Mouse (Mus musculus) C2C12 (cell line): ENCODE results near the gene Ankrd9.

Experiments used
- CEBPB ChIP-seq: IDR thresholded peaks from one replicate; pipeline ENCODE4 v1.6.1; 2011; ENCODE audit warnings: low read depth, mild to moderate bottlenecking, control low read depth, moderate library complexity
- CTCF ChIP-seq: IDR thresholded peaks from one replicate; pipeline ENCODE4 v1.5.1; 2011; ENCODE audit not compliant: control insufficient read depth, insufficient read depth, insufficient read length
- MAX ChIP-seq: IDR thresholded peaks from one replicate; pipeline ENCODE4 v1.6.1; 2011; ENCODE audit warnings: mild to moderate bottlenecking, control low read depth
- MYOG ChIP-seq: IDR thresholded peaks from one replicate; pipeline ENCODE4 v1.6.1; 2011; ENCODE audit not compliant: control insufficient read depth, insufficient read length; ENCODE audit errors: extremely low read depth

DNA sequence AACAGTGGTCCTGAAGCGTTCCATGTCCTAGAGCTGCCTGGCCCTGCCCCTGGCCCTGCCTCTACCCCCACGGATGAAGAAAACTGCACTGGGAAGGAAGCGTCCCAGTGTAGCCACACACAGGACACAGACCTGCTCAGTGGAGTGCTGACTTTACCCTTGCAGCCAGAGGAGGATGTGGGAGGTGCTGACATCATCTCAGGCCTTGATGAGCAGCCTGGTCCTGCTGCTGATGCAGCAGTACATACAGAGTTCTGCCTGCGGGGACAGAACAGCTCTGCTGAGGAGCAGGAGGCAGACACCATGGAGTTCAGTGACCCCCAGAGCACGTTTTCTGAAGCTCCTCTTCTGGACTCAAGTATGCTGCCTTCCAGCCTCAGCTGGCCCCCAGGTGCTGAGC is 46.0 kb downstream of the Ankrd9 start:
- TF ChIP-seq CTCF: no peak
- no peak for TF ChIP-seq MAX
- no peak for TF ChIP-seq CEBPB
- TF ChIP-seq MYOG: no peak
